Mouse (Mus musculus) bone marrow macrophage, adult 2 months (primary cell): ENCODE results near the gene Rps6ka5. TPM values are rescaled to one million over a fixed set of nuclear protein-coding genes. Genes with fewer than 3 reads are reported as not detected.
A peak's percentile ranks its signal among the peaks of the same experiment; 100 is the strongest.

Source experiments
- H3K27ac ChIP-seq: 2 replicates; pipeline ENCODE4 v1.5.1; 2012; ENCODE audit warnings: low read depth, low read length; ENCODE audit not compliant: insufficient read depth
- H3K4me1 ChIP-seq: 2 replicates; pipeline ENCODE4 v1.6.1; 2012; ENCODE audit warnings: low read length; ENCODE audit not compliant: control insufficient read depth, insufficient read depth
- H3K4me3 ChIP-seq: 2 replicates; pipeline ENCODE4 v1.5.1; 2012; ENCODE audit warnings: mild to moderate bottlenecking, low read length, moderate library complexity; ENCODE audit not compliant: insufficient read depth
- CTCF ChIP-seq: IDR thresholded peaks from 2 replicates; pipeline ENCODE4 v1.5.1; 2012; ENCODE audit warnings: low read depth, mild to moderate bottlenecking, low read length, moderate library complexity
- POLR2A ChIP-seq: IDR thresholded peaks from 2 replicates; pipeline ENCODE4 v1.6.1; 2012; ENCODE audit warnings: mild to moderate bottlenecking, low read depth, low read length, borderline replicate concordance
- polyA plus RNA-seq: library from polyadenylated mRNA; stranded (reverse); fragments of >200 nt; gene quantifications from 2 replicates; pipeline ENCODE4 v1.2.4, GENCODE M21; 2012; ENCODE audit not compliant: missing spikeins, insufficient read depth, insufficient read length

The Rps6ka5 gene
- polyA plus RNA-seq: 13.7 and 15.0 TPM in 2 replicates

DNA sequence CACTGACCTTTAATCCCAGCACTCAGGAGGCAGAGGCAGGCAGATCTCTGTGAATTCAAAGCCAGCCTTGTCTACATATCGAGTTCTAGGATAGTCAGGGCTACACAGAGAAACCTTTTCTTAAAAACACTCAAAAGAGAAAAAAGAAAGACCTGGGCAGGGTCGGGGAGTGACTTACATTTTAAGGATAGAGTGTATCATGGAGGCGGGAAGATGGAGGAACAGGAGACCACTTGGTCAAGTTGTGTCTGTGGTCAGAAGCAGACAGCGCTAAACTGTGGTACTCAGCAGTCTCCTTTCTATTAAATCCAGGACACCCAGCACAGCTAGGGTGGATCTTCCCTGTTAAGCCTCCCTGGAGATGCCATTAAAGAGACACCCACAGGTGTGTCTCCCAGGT lies at the start of gene Rps6ka5:
Gene Rps6ka5, minus strand, starts transcription at position 333 of the 400 bp plus-strand sequence.
- no peak for TF ChIP-seq POLR2A
- no peak for TF ChIP-seq CTCF
- peaks cover 22% of the 10 kb centered on the region for H3K4me1 ChIP-seq
- H3K4me3 ChIP-seq: peak within 1 kb of the TSS; percentile 46; the same call in 1 of the 2 replicates
- H3K27ac ChIP-seq: no peak within 1 kb of the TSS

- TF ChIP-seq POLR2A: no peak
- Histone ChIP-seq H3K4me1 (peaks cover 63% of the 10 kb centered on the region), H3K27ac (peak overlapping the region; percentile 93), H3K4me3 (no peak overlapping the region)
These were observed 49.3 kb upstream of the Rps6ka5 start for GRCm38 (mm10) chr12:100775911-100776581.

- Histone ChIP-seq H3K4me3 (no peak overlapping the region), H3K27ac (peak overlapping the region; percentile 93), H3K4me1 (peaks cover 57% of the 10 kb centered on the region)
- TF ChIP-seq CTCF (no peak), POLR2A (no peak)
These were observed 48.5 kb upstream of the Rps6ka5 start for GRCm38 (mm10) chr12:100775291-100775690.

- H3K27ac ChIP-seq: no peak overlapping the region
- TF ChIP-seq CTCF (no peak), POLR2A (no peak)
- H3K4me1 ChIP-seq: peaks cover 52% of the 10 kb centered on the region
- no peak overlapping the region for H3K4me3 ChIP-seq
These were observed 48.0 kb upstream of the Rps6ka5 start for GRCm38 (mm10) chr12:100774756-100775155.

DNA sequence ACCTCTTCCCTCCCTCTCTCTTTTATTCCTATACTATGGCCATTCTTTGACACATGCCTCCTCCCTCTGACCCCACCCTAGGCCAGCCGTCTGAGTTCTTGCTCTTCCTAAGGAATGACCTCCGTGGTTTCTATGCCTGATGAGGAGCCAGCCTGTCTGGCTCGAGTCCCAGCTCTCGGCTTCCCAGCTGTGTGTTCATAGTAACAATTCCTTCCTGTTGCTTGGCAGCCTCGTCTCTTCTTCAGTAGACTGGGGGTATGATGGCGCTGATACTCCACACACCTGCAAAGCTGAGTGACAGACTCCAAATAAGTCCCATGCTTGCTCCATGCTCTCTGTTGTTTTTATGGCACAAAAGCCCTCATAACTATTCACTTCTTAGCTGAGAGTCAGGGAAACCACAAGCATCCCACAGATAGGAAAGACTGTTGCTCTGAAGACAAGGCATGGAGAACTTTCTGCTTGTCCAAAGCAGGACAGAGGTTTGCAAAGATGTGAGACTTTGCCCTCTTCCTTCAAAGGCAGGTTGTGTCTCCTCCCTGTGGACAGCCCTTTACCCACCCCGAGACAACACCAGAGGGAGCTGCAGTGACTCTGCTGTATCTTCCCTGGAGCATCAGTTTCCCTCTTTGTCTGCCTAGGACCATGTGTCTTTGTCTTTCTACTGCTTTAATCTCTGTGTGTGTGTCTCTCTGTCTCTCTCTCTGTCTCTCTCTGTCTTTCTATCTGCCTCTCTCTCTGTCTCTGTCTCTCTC lies 45.6 kb upstream of the Rps6ka5 start:
- TF ChIP-seq CTCF: peak; percentile 28; the same call in 1 of the 2 replicates
- no peak for TF ChIP-seq POLR2A
- Histone ChIP-seq H3K27ac (no peak overlapping the region), H3K4me3 (no peak overlapping the region), H3K4me1 (peaks cover 39% of the 10 kb centered on the region)

- H3K27ac ChIP-seq: no peak overlapping the region
- TF ChIP-seq POLR2A (no peak), CTCF (no peak)
- H3K4me3 ChIP-seq: no peak overlapping the region
- peaks cover 25% of the 10 kb centered on the region for H3K4me1 ChIP-seq
These were observed 44.0 kb upstream of the Rps6ka5 start for GRCm38 (mm10) chr12:100770765-100771164.

DNA sequence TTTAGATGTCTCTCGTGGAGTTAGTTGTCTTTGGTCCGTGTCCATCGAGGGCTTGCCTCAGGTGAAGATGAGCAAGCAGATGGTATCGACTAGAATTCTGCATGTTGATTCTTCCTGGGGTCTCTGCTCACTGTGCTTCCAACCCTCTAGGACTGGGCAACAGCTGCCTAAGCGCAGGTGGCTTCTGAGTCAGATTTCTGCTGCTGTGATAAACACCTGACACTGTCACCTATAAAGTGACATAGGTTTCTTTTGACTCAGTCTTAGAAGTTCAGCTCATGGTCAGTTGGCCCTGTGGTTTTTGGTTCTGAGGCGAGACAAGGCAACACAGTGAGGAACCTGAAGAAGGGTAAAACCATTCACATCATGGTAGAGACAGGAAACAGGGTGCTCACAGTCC lies 43.1 kb upstream of the Rps6ka5 start:
- Histone ChIP-seq H3K4me3 (no peak overlapping the region), H3K4me1 (peaks cover 25% of the 10 kb centered on the region), H3K27ac (no peak overlapping the region)
- no peak for TF ChIP-seq POLR2A
- TF ChIP-seq CTCF: no peak

DNA sequence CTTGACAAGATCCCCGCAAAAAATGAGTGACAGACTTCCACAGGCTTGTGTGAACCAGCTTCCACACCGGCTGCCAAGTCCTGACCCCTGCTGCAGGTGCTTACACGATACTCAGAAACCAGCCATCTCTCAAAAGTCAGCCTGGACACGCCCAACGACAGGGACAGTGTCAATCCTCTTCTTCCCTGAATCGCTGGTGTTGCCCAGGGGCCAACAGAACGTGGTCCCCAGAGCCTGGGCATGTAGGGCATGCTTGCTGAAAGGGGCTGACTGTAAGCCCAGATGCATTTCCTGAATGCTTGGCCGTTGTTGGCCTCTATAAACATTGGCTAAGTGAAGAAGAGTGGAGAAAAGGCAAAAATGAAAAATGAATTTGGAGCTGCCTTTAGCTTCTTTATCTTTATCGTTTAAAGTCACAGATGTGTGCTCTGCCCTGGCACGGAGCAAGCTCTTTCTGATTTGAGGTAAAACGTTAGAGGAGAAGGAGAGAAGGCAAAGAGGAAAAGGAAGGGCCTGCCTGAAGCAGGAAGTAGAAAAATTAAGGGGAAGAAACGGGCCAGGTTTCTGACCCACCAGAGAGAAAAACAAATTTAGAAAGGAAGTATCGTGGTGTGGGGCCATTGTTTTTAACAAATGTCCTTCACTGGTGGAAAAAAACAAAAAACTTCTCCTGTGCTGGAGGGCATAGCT lies 37.7 kb upstream of the Rps6ka5 start:
- no peak for TF ChIP-seq CTCF
- TF ChIP-seq POLR2A: no peak
- peak overlapping the region; percentile 74 for H3K27ac ChIP-seq

GRCm38 (mm10) chr12:100762663-100763425 lies 36.1 kb upstream of the Rps6ka5 start:
- H3K4me3 ChIP-seq: no peak overlapping the region
- no peak for TF ChIP-seq POLR2A
- TF ChIP-seq CTCF: no peak
- no peak overlapping the region for H3K27ac ChIP-seq
- peaks cover 15% of the 10 kb centered on the region for H3K4me1 ChIP-seq

More for the DNA sequence above, 37.7 kb upstream of the Rps6ka5 start:
- Histone ChIP-seq H3K4me1 (peaks cover 15% of the 10 kb centered on the region), H3K4me3 (no peak overlapping the region)
